Mouse (Mus musculus) lung, embryonic 15.5 days (tissue): ENCODE results near the gene Gm9821. TPM values are rescaled to one million over a fixed set of nuclear protein-coding genes. Genes with fewer than 3 reads are reported as not detected.

Experiments
- ATAC-seq: fragments of 200-750 bp; cut with Nextera tagmentation; 2 replicates; pipeline ENCODE4 v1.8.0; 2017; ENCODE audit warnings: moderate number of reproducible peaks, borderline replicate concordance; ENCODE audit not compliant: low FRiP score, low TSS enrichment; ENCODE audit errors: extremely low read depth
- H3K27ac ChIP-seq: fragments of 300-500 bp; sonication (generic); 2 replicates; pipeline ENCODE4 v1.5.1; 2015; ENCODE audit warnings: moderate library complexity, mild to moderate bottlenecking, inconsistent platforms
- H3K27me3 ChIP-seq: fragments of 300-500 bp; sonication (generic); 2 replicates; pipeline ENCODE4 v1.6.1; 2015; ENCODE audit warnings: inconsistent platforms
- H3K36me3 ChIP-seq: fragments of 300-500 bp; sonication (generic); 2 replicates; pipeline ENCODE4 v1.6.1; 2015; ENCODE audit warnings: inconsistent platforms
- H3K4me1 ChIP-seq: fragments of 300-500 bp; sonication (generic); 2 replicates; pipeline ENCODE4 v1.6.1; 2015; ENCODE audit warnings: inconsistent platforms
- H3K4me2 ChIP-seq: fragments of 300-500 bp; sonication (generic); 2 replicates; pipeline ENCODE4 v1.6.1; 2015; ENCODE audit warnings: inconsistent platforms, mild to moderate bottlenecking, moderate library complexity
- H3K4me3 ChIP-seq: fragments of 300-500 bp; sonication (generic); 2 replicates; pipeline ENCODE4 v1.5.1; 2015; ENCODE audit warnings: mild to moderate bottlenecking, inconsistent platforms
- H3K9ac ChIP-seq: fragments of 300-500 bp; sonication (generic); 2 replicates; pipeline ENCODE4 v1.6.1; 2015; ENCODE audit warnings: inconsistent platforms
- H3K9me3 ChIP-seq: fragments of 300-500 bp; sonication (generic); 2 replicates; pipeline ENCODE4 v1.6.1; 2016; ENCODE audit warnings: inconsistent platforms
- WGBS: fragments of 180-500 bp; shearing (Covaris S2); methylation state at CpG from one replicate; pipeline ENCODE4 v1.1.7; 2015; 5-methylcytosine and 5-hydroxymethylcytosine counted together
- polyA plus RNA-seq: library from polyadenylated mRNA; unstranded; fragments of >200 nt; fragmentation: Nextera tagmentation; extraction: Ambion mirVana; gene quantifications from 2 replicates; pipeline ENCODE4 v1.2.1, GENCODE M21; 2015

Gm9821 gene
- polyA plus RNA-seq, 1 experiment from 2014 or later: 0.75 TPM

DNA sequence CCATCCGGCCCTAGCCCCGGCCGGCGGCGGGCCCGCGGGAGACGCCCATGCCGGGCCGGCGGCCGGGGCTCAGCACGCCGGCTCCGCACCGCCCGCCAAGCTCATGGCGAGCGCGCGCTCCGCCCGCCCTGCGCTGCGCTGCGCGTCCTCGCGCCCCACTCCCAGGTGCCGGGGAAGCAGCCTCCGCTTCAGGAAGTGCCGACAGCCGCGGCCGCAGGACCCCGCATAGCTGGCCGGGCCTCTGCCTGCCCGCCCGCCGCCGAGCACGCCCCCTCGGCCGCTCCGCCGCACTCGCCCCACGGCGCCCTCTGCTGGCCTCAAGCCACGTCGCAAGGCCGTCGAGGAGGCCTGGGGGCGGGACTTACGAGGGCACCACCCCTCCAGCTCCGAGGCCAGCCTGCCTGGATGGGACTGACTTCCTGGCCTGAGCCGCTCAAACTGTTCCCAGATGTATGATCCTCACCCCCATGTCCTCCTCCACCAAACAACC, 18.0 kb downstream of the Gm9821 start:
- no peaks in the 10 kb centered on the region for H3K9me3 ChIP-seq
- H3K4me3 ChIP-seq: peak overlapping the region; percentile 94
- H3K27ac ChIP-seq: peak overlapping the region; percentile 87
- 0 out of 2 replicates have a peak, but pooled peaks cover 4% of the 10 kb centered on the region for H3K36me3 ChIP-seq
- H3K27me3 ChIP-seq: no peaks in the 10 kb centered on the region
- ATAC-seq: peak; percentile 95
- H3K4me1 ChIP-seq: peaks cover 53% of the 10 kb centered on the region
- WGBS: 0% methylated on average over 33 of the region's 57 CpGs
- peak overlapping the region; percentile 85 for H3K9ac ChIP-seq
- H3K4me2 ChIP-seq: peak overlapping the region; percentile 91

DNA sequence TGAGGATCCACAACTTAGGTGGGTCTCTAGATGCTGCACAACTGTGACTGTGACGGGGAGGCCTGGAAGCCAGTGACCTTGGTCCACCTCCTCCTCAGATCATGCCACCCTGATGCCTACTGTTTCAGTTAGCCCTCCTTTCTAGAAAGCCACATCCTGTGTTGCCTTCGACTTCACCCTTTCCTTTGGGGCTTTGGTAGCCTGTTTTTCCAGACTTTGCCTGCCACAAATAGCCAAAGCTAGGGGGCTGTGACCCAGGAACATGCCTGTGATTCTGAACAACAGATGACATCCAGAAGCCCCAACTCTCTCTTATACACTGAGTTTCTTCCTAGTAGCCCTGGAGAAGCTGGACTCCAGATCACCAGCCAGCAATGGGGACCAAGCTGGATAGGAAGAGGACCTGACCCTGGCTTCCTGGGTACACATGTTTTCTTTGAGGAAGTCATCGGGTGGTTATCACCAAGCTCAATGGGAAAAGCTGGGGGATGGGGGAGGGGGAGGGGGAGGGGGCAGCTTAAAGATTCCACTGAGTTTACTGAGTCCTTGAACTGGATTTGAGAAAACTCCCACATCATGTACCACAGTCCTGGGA, 19.2 kb downstream of the Gm9821 start:
- 62% methylated on average over 3 of the region's 3 CpGs for WGBS
- Histone ChIP-seq H3K27me3 (no peaks in the 10 kb centered on the region), H3K9me3 (no peaks in the 10 kb centered on the region), H3K9ac (no peak overlapping the region), H3K27ac (peak overlapping the region; percentile 56), H3K4me3 (peak overlapping the region; percentile 94), H3K4me2 (peak overlapping the region; percentile 91), H3K36me3 (0 out of 2 replicates have a peak, but pooled peaks cover 4% of the 10 kb centered on the region), H3K4me1 (peaks cover 42% of the 10 kb centered on the region)
- no peak for ATAC-seq

DNA sequence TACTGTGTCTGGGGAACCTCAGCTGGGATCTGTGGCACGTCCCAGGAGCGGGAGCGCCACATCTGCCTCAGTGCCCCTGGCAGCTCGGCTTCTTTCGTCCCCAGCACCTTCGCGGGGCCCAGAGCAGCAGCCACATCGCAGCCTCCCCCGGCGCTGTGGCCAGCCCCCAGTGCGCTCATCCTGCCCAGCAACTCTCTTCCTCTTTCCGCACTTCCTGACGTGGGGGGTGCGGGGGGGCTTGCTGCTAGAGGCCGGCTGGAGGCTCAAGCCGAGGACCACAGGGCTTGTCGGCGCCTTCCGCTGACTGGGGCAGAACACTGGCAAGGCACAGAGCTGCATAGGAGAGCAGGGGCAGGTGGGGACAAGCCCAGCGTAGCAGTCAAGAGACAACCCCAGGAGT, 19.9 kb downstream of the Gm9821 start:
- no peaks in the 10 kb centered on the region for H3K9me3 ChIP-seq
- peak overlapping the region; percentile 91 for H3K4me2 ChIP-seq
- H3K4me1 ChIP-seq: peaks cover 35% of the 10 kb centered on the region
- H3K36me3 ChIP-seq: no peaks in the 10 kb centered on the region
- H3K27me3 ChIP-seq: no peaks in the 10 kb centered on the region
- WGBS: 6% methylated on average over 19 of the region's 20 CpGs
- no peak for ATAC-seq
- H3K4me3 ChIP-seq: peak overlapping the region; percentile 94
- peak overlapping the region; percentile 56 for H3K27ac ChIP-seq
- H3K9ac ChIP-seq: peak overlapping the region; percentile 33

DNA sequence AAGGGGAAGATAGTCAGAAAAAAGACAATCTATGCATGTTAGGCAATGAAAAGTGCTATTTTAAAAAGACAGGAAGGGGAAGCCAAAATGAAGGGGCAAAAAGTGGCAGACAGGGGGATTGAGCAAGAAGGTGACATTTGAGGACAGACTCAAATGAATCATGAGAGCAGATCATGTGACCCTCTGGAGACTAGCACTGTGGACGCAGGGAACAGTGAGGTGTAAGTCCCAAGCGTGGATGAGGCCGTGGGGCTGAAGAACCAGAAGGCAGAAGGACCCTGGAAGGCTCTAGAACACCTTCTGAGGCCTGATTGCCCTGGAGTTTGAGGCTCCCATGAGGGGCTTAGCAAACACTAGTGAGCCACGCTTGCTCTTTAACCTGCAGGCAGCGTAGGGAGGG, 20.9 kb downstream of the Gm9821 start:
- Histone ChIP-seq H3K4me1 (peaks cover 42% of the 10 kb centered on the region), H3K4me2 (no peak overlapping the region), H3K36me3 (no peaks in the 10 kb centered on the region), H3K9ac (no peak overlapping the region), H3K27ac (no peak overlapping the region; the same call in 1 of the 2 replicates), H3K27me3 (no peaks in the 10 kb centered on the region), H3K4me3 (no peak overlapping the region), H3K9me3 (no peaks in the 10 kb centered on the region)
- no peak for ATAC-seq
- whole genome bisulfite sequencing: 78% methylated on average over 5 of the region's 5 CpGs

DNA sequence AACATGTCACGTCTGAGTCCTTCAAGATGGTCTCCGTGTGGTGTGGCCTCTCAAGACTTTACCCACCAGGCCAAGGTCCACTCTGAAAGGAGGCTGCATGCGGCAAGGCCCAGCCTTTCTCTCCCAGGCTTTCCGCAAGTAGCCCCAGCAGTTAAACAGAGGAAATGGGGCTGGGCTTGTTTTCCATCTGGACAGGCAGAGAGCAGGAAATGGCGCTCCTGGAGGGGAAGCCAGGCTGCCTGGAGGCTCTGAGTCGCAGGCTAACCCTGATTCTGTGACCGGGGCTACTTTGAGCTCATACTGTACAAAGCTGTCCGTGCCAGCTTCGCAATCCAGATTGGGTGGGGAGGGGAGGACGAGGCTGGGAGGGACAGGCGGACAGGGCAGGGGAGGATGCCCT, 22.5 kb downstream of the Gm9821 start:
- H3K9ac ChIP-seq: no peak overlapping the region
- ATAC-seq: no peak

GRCm38 (mm10) chr2:91971231-91972097, 26.0 kb downstream of the Gm9821 start:
- H3K9ac ChIP-seq: peak overlapping the region; percentile 5; the same call in 1 of the 2 replicates
- H3K4me1 ChIP-seq: peaks cover 37% of the 10 kb centered on the region
- H3K4me2 ChIP-seq: peak overlapping the region; percentile 45
- H3K27ac ChIP-seq: peak overlapping the region; percentile 91
- 19% methylated on average over 20 of the region's 21 CpGs for whole genome bisulfite sequencing
- H3K9me3 ChIP-seq: no peaks in the 10 kb centered on the region
- peaks cover 27% of the 10 kb centered on the region for H3K27me3 ChIP-seq
- H3K36me3 ChIP-seq: no peaks in the 10 kb centered on the region
- H3K4me3 ChIP-seq: no peak overlapping the region
- peak; percentile 41 for ATAC-seq

More for the DNA sequence above, 22.5 kb downstream of the Gm9821 start:
- WGBS: 47% methylated on average over 11 of the region's 11 CpGs
- no peak overlapping the region for H3K4me2 ChIP-seq
- H3K27ac ChIP-seq: peak overlapping the region; percentile 78
- peaks cover 40% of the 10 kb centered on the region for H3K4me1 ChIP-seq
- H3K27me3 ChIP-seq: no peaks in the 10 kb centered on the region
- H3K4me3 ChIP-seq: no peak overlapping the region
- no peaks in the 10 kb centered on the region for H3K9me3 ChIP-seq
- H3K36me3 ChIP-seq: no peaks in the 10 kb centered on the region

DNA sequence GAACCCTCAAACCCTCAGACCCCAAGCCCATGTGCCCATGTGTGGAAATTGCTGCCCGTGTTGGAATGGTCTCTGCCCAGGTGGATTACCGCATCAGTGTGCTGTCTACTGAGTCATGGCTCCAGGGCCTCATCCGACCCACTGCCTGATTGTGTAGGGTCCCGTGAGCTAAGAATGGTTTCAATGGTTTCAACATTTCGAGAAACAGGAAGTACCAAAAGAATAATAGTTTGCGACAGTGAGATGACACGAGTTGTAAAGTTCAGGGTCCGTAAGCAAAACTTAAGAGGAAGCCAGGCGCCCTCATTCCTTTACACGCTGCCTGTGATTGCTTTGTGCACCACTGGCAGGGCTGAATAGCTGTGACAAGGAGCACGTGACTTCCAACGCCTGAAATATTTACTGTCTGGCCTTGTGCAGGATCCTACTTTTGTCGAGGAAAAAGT, 26.6 kb downstream of the Gm9821 start:
- 19% methylated on average over 13 of the region's 13 CpGs for WGBS
- peak; percentile 29; the same call in 1 of the 2 replicates for ATAC-seq
- H3K27me3 ChIP-seq: peaks cover 33% of the 10 kb centered on the region
- peak overlapping the region; percentile 91 for H3K27ac ChIP-seq
- no peak overlapping the region for H3K4me3 ChIP-seq
- H3K4me1 ChIP-seq: peaks cover 34% of the 10 kb centered on the region
- no peak overlapping the region for H3K9ac ChIP-seq
- no peaks in the 10 kb centered on the region for H3K9me3 ChIP-seq
- peak overlapping the region; percentile 45 for H3K4me2 ChIP-seq
- no peaks in the 10 kb centered on the region for H3K36me3 ChIP-seq

DNA sequence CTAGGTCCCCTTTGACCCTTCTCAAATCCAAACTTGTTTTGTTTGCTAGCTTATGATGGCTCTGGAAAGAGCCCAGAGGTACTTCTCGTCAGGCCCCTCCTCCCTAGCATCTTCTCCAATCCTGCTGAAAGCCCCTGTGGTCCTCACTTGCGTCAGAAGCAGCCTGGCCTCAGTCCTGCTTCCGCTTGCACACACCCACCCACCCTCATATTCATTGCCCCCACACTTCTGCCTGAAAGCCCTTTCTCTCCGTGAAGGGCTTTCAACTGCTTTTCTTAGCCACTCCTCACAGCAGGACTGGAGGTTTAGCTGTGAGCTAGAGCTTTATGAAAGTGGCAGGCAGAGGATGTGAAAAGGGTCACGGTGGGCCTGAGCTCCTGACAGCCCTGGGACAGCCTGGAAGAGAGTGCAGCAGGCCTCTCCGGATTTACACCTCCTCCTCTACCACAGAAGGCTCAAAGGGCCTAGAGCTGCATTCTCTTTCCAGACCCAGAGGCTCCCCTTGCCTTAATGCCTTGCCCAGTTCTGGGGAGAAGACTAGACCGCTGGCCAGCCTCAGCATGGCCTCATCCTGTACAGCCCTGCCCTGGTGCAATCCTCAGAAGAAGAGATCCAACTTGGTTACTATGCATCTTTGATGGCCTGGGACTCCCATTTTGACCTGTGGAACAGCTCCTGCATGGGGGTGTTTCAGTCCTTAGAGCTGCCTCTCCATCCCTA, 28.1 kb downstream of the Gm9821 start:
- Histone ChIP-seq H3K36me3 (no peaks in the 10 kb centered on the region), H3K9ac (no peak overlapping the region)
- ATAC-seq: no peak

DNA sequence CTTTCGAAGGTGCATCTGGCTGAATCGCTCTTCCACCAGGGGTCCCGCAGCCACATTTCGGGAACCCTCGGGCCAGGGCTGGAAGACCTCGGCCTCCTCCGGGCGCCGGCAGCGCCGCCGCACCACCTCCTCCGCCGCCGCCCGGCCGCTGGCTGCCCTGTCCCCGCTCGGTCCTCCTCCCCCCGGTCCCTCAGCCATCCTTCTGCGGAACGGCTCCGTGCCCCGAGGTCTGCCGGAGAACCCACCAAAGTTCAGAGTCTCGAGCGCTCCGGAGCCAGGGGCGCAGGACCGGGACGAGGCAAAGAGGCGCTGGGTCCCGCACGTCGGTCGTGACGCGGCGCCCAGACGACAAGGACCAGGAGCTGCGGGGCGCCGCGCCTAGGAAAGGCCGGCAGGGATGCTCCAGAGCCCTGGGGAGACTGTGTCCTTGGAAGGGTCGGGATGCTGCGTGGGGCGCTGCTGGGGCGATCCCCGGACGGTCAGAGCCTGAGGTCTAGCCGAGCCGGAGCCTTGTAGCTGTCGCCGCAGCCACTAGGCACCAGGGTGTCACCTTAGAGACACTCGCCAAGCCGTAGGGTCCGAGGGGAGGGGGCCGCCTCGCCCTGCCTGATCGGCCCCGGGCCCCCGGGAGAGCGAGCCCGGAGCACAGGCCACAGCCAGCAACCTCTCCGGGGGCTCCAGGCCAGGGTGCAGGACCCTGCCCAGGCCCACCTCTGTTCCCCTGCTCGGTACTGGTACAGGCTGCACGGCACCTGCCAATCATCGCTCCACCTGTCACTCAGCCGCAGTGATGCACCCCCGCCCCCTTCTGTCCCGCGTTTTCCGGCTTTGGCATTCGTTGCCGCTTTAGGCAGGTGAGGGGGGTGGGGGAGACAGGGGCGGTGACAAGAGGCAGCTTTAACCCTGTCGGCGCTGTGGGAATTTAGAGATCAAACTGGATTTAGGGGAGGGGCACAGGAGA, 30.4 kb downstream of the Gm9821 start, which contains the start of gene Dgkz:
TSS of gene Dgkz (minus strand) at position 284 of the 961 bp plus-strand sequence.
- Histone ChIP-seq H3K9me3 (no peaks in the 10 kb centered on the region), H3K27ac (no peak within 1 kb of the TSS), H3K4me2 (peak within 1 kb of the TSS; percentile 66), H3K9ac (peak within 1 kb of the TSS; percentile 25), H3K4me1 (peaks cover 47% of the 10 kb centered on the region), H3K36me3 (no peaks in the 10 kb centered on the region), H3K27me3 (peaks cover 39% of the 10 kb centered on the region), H3K4me3 (peak within 1 kb of the TSS; percentile 36)
- WGBS: 2% methylated on average over 79 of the region's 79 CpGs
- 0 out of 2 replicates have a peak, but pooled peaks have one; percentile 1 for ATAC-seq

More for the DNA sequence above, 28.1 kb downstream of the Gm9821 start:
- Histone ChIP-seq H3K4me3 (no peak overlapping the region), H3K4me1 (peaks cover 43% of the 10 kb centered on the region), H3K27me3 (peaks cover 39% of the 10 kb centered on the region), H3K9me3 (no peaks in the 10 kb centered on the region), H3K27ac (no peak overlapping the region), H3K4me2 (no peak overlapping the region)
- 56% methylated on average over 7 of the region's 7 CpGs for WGBS

GRCm38 (mm10) chr2:91977960-91978359, 32.5 kb downstream of the Gm9821 start:
- H3K4me3 ChIP-seq: no peak overlapping the region
- 71% methylated on average over 4 of the region's 4 CpGs for WGBS
- no peak overlapping the region for H3K27ac ChIP-seq
- H3K4me1 ChIP-seq: peaks cover 28% of the 10 kb centered on the region
- no peak for ATAC-seq
- peaks cover 3% of the 10 kb centered on the region; the same call in 1 of the 2 replicates for H3K36me3 ChIP-seq
- H3K27me3 ChIP-seq: peaks cover 39% of the 10 kb centered on the region
- no peak overlapping the region for H3K4me2 ChIP-seq
- H3K9ac ChIP-seq: no peak overlapping the region
- no peaks in the 10 kb centered on the region for H3K9me3 ChIP-seq
